Mouse (Mus musculus) liver, embryonic 18 days (tissue): ENCODE measurements around the gene 1700086D15Rik. TPM values are rescaled to one million over a fixed set of nuclear protein-coding genes. Genes with fewer than 3 reads are reported as not detected.

ENCODE experiments used
- polyA plus RNA-seq: library from polyadenylated mRNA; depleted of rRNA; stranded (reverse); fragments of >200 nt; gene quantifications from 2 replicates; pipeline ENCODE4 v1.2.3, GENCODE M21; 2012; rRNA removed

1700086D15Rik gene
- polyA plus RNA-seq: not detected in 2 replicates

GRCm38 (mm10) chr11:65159791-65160190 lies at the start of gene 1700086D15Rik:
1700086D15Rik (minus strand) TSS chr11:65159891.

GRCm38 (mm10) chr11:65162767-65163120 lies 3.1 kb upstream of the 1700086D15Rik start, which contains the start of gene Arhgap44:
Arhgap44 (minus strand) TSS chr11:65162961.

Other genes starting within 250 kb of the 1700086D15Rik start
- 8.1 and 8.6 TPM in 2 replicates for gene Elac2, start 180.9 kb downstream of the 1700086D15Rik start, polyA plus RNA-seq
- 0.84 and 1.0 TPM in 2 replicates for gene Arhgap44, start 3.1 kb upstream of the 1700086D15Rik start, polyA plus RNA-seq
- 0.07 and 0.10 TPM in 2 replicates for gene Myocd, start 110.1 kb upstream of the 1700086D15Rik start, polyA plus RNA-seq